Mouse (Mus musculus) cerebellum, adult 2 months (tissue): ENCODE measurements around the gene Adcy2.

Experiments
- CTCF ChIP-seq: fragments of 200-500 bp; IDR thresholded peaks from 2 replicates; pipeline ENCODE4 v1.5.1; 2011; ENCODE audit warnings: low read depth, mild to moderate bottlenecking, control low read depth, low read length, moderate library complexity, borderline replicate concordance; ENCODE audit not compliant: insufficient read depth
- POLR2A ChIP-seq: fragments of 200-500 bp; IDR thresholded peaks from 2 replicates; pipeline ENCODE4 v1.6.1; 2011; ENCODE audit warnings: low read length, control low read depth, borderline replicate concordance; ENCODE audit not compliant: insufficient read depth

- TF ChIP-seq CTCF (no peak), POLR2A (no peak)
Measured at GRCm38 (mm10) chr13:68597199-68597598, 402.1 kb downstream of the Adcy2 start, which contains the start of gene 1700001L19Rik.
